Mouse (Mus musculus) stomach, postnatal 0 days (tissue): ENCODE data around the gene Trappc4. TPM values are rescaled to one million over a fixed set of nuclear protein-coding genes. Genes with fewer than 3 reads are reported as not detected.

Experiments
- ATAC-seq: fragments of 200-750 bp; cut with Nextera tagmentation; 2 replicates; pipeline ENCODE4 v1.8.0; 2017; ENCODE audit not compliant: low FRiP score, low TSS enrichment
- DNase-seq: peaks from one replicate; pipeline ENCODE4 v3.0.0-alpha.2; 2016; ENCODE audit warnings: low spot score
- H3K27ac ChIP-seq: fragments of 300-500 bp; sonication (generic); replicated peaks from 2 replicates; pipeline ENCODE4 v1.5.1; 2014; ENCODE audit warnings: mild to moderate bottlenecking, control low read depth
- H3K27me3 ChIP-seq: fragments of 300-500 bp; sonication (generic); 2 replicates; pipeline ENCODE4 v1.6.1; 2014; ENCODE audit warnings: low read length; ENCODE audit not compliant: control insufficient read depth, insufficient read depth
- H3K36me3 ChIP-seq: fragments of 300-500 bp; sonication (generic); 2 replicates; pipeline ENCODE4 v1.6.1; 2014; ENCODE audit warnings: low read length, mixed read lengths; ENCODE audit not compliant: control insufficient read depth, insufficient read depth
- H3K4me1 ChIP-seq: fragments of 300-500 bp; sonication (generic); replicated peaks from 2 replicates; pipeline ENCODE4 v1.6.1; 2014; ENCODE audit warnings: antibody characterized with exemption; ENCODE audit not compliant: control insufficient read depth, insufficient read depth
- H3K4me2 ChIP-seq: fragments of 300-500 bp; sonication (generic); replicated peaks from 2 replicates; pipeline ENCODE4 v1.6.1; 2014; ENCODE audit warnings: low read depth, mild to moderate bottlenecking, control low read depth, moderate library complexity
- H3K4me3 ChIP-seq: fragments of 300-500 bp; sonication (generic); 2 replicates; pipeline ENCODE4 v1.5.1; 2014; ENCODE audit warnings: low read depth, low read length, control low read depth
- H3K9ac ChIP-seq: fragments of 300-500 bp; sonication (generic); 2 replicates; pipeline ENCODE4 v1.6.1; 2014; ENCODE audit warnings: mild to moderate bottlenecking, low read length, control low read depth, mixed read lengths
- H3K9me3 ChIP-seq: fragments of 300-500 bp; sonication (generic); 2 replicates; pipeline ENCODE4 v1.6.1; 2016; ENCODE audit warnings: low read length; ENCODE audit not compliant: control insufficient read depth
- CTCF ChIP-seq: IDR thresholded peaks from 2 replicates; pipeline ENCODE4 v1.5.1; 2016; ENCODE audit warnings: antibody characterized with exemption, low read depth, mild to moderate bottlenecking, moderate library complexity
- EP300 ChIP-seq: optimal IDR thresholded peaks from 2 replicates; pipeline ENCODE3; 2016; ENCODE audit warnings: antibody characterized with exemption
- WGBS: fragments of 180-500 bp; shearing (Covaris S2); extraction: QIAGEN DNeasy Blood & Tissue Kit; methylation state at CpG from one replicate; pipeline ENCODE4 v1.1.7; 2014; 5-methylcytosine and 5-hydroxymethylcytosine counted together
- microRNA-seq: library from miRNA; unstranded; fragments of <30 nt; microRNA quantifications from one replicate; pipeline ENCODE4, GENCODE M21; 2016
- polyA plus RNA-seq: library from polyadenylated mRNA; unstranded; fragments of >200 nt; fragmentation: Nextera tagmentation; extraction: Ambion mirVana; gene quantifications from 2 replicates; pipeline ENCODE4 v1.2.1, GENCODE M21; 2015

The Trappc4 gene
- polyA plus RNA-seq, 1 experiment from 2014 or later = 97.6 TPM

DNA sequence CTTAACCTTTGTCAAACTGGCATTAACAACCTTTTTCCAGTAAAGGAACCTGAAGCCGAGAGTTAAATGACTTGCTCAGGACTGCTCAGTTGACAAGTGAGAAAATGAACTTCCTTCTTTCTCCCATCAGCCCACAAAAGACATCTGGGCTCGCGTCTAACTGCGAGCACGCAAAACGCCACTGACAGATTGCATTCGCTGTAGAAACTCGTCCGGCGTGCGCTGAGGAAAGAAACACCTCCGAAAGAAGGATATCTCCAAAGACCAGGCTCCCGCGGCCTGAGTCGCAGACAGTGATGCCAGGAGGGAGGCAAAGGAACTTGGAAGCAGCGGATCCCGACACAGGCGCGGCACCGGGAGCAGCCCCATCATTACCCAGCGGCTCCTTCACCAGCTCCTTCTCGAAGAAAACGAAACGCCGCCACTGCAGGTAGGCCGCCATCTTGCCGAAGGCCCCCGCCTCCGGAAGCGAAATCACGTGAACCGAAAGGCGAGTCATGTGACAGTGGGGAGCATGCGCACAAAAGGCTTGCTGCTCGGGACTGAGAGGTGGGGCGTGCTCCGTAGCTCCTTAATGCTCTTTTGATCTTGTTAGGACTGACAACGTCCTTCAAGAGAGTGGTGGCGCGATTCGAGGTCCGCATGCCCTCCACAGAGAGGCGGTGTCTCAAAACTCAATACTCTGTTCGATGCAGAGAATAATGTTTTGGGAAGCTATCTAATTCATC, 46.0 kb downstream of the Trappc4 start, which contains the start of gene Vps11:
Gene Vps11 (minus strand): TSS at position 481 of the 728 bp plus-strand sequence.
- peak within 1 kb of the TSS; percentile 88 for H3K9ac ChIP-seq
- TF ChIP-seq EP300 (no peak), CTCF (peak; percentile 27; the same call in 1 of the 2 replicates)
- under 1% methylated on average over 44 of the region's 44 CpGs for WGBS
- ATAC-seq (peak; percentile 92), DNase-seq (peak; percentile 96)
- no peaks in the 10 kb centered on the region for H3K4me1 ChIP-seq
- H3K4me3 ChIP-seq = peak within 1 kb of the TSS; percentile 77
- H3K36me3 ChIP-seq = peaks cover 17% of the 10 kb centered on the region
- no peaks in the 10 kb centered on the region for H3K27me3 ChIP-seq
- peak within 1 kb of the TSS; percentile 67 for H3K27ac ChIP-seq
- no peaks in the 10 kb centered on the region for H3K9me3 ChIP-seq
- H3K4me2 ChIP-seq = peak within 1 kb of the TSS; percentile 76

DNA sequence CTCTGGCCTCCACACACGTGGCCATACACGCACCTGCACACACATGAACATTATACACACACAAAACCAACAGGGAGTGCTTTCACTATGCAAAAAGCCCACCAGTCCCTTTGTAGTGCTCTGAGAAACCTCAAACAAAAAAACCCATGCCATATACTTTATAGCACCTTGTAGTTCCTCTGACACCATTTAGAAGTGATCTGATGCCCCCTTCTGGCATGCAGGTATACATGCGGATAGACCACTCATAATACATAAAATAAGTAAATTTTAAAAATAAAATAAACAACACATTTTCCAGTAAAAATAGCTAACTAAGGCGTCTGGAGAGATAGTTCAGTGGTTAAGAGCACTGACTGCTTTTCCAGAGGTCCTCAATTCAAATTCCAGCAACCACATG, 50.2 kb downstream of the Trappc4 start:
- WGBS = 69% methylated on average over 4 of the region's 4 CpGs
- Histone ChIP-seq H3K9me3 (no peaks in the 10 kb centered on the region), H3K4me1 (no peaks in the 10 kb centered on the region), H3K4me2 (no peak overlapping the region), H3K27ac (no peak overlapping the region), H3K4me3 (no peak overlapping the region), H3K27me3 (no peaks in the 10 kb centered on the region), H3K9ac (no peak overlapping the region), H3K36me3 (peaks cover 45% of the 10 kb centered on the region)
- TF ChIP-seq EP300 (no peak), CTCF (peak; percentile 72)
- ATAC-seq = no peak
- DNase-seq = no peak

Small RNAs within 50 kb of the gene (microRNA-seq; reads per million reads assigned to microRNA genes)
- gene Mir7085 = not detected

Other genes with a start within 250 kb of the Trappc4 start
- gene Cbl, start 173.6 kb downstream of the Trappc4 start, polyA plus RNA-seq = 4.9 and 5.7 TPM in 2 replicates
- gene Ccdc153, start 166.9 kb downstream of the Trappc4 start, polyA plus RNA-seq = not detected in 2 replicates
- gene Pdzd3, start 156.1 kb downstream of the Trappc4 start, polyA plus RNA-seq = 0.08 and 0.13 TPM in 2 replicates
- gene Nlrx1, start 139.0 kb downstream of the Trappc4 start, polyA plus RNA-seq = 9.2 and 10.7 TPM in 2 replicates
- 1.4 TPM in 2 replicates for gene Abcg4, start 119.0 kb downstream of the Trappc4 start, polyA plus RNA-seq
- gene Hinfp, start 101.9 kb downstream of the Trappc4 start, polyA plus RNA-seq = 8.9 and 9.4 TPM in 2 replicates
- gene C2cd2l, start 87.3 kb downstream of the Trappc4 start, polyA plus RNA-seq = 7.4 and 7.5 TPM in 2 replicates
- 26.9 and 27.8 TPM in 2 replicates for gene Dpagt1, start 81.6 kb downstream of the Trappc4 start, polyA plus RNA-seq
- gene H2afx, start 72.9 kb downstream of the Trappc4 start, polyA plus RNA-seq = 78.7 and 93.6 TPM in 2 replicates
- 68.8 and 71.5 TPM in 2 replicates for gene Hmbs, start 63.4 kb downstream of the Trappc4 start, polyA plus RNA-seq
- gene Vps11, start 45.9 kb downstream of the Trappc4 start, polyA plus RNA-seq = 15.8 and 18.2 TPM in 2 replicates
- 18.0 and 18.5 TPM in 2 replicates for gene Hyou1, start 28.1 kb downstream of the Trappc4 start, polyA plus RNA-seq
- 18.1 and 18.4 TPM in 2 replicates for gene Slc37a4, start 10.7 kb downstream of the Trappc4 start, polyA plus RNA-seq
- gene Rps25, start 461 bp downstream of the Trappc4 start, polyA plus RNA-seq = 2,137 and 2,228 TPM in 2 replicates
- 16.4 and 16.6 TPM in 2 replicates for gene Ccdc84, start 11.0 kb upstream of the Trappc4 start, polyA plus RNA-seq
- 0.05 TPM in 1 of 2 replicates, not detected in the other for gene Foxr1, start 33.5 kb upstream of the Trappc4 start, polyA plus RNA-seq
- gene Upk2, start 47.4 kb upstream of the Trappc4 start, polyA plus RNA-seq = 5.4 and 7.0 TPM in 2 replicates
- gene Bcl9l, start 75.2 kb upstream of the Trappc4 start, polyA plus RNA-seq = 5.2 and 6.1 TPM in 2 replicates
- gene Cxcr5, start 154.3 kb upstream of the Trappc4 start, polyA plus RNA-seq = 0.13 and 0.21 TPM in 2 replicates
- 7.9 and 10.4 TPM in 2 replicates for gene Ddx6, start 197.3 kb upstream of the Trappc4 start, polyA plus RNA-seq